Mouse (Mus musculus): ENCODE measurements at regions not wholly inside any gene's neighbourhood (a gene's known extent, or its start where the extent isn't known, plus 50 kb on each side); places are given as distances from the start of the nearest gene placed in this dataset.

- ATAC-seq (replicated peaks; ENCODE audit: poor library complexity, severe bottlenecking), result no peak
These were observed 84.9 kb downstream of the Efnb1 start for GRCm38 (mm10) chrX:99220674-99221455.

- no peak for ATAC-seq (replicated peaks; ENCODE audit: poor library complexity, severe bottlenecking)
These were observed 82.3 kb downstream of the Efnb1 start for GRCm38 (mm10) chrX:99218213-99218612.

- peak; percentile 64 for ATAC-seq (replicated peaks; ENCODE audit: poor library complexity, severe bottlenecking)
These were observed 80.9 kb downstream of the Efnb1 start for GRCm38 (mm10) chrX:99216633-99217459.

- no peak for ATAC-seq (replicated peaks; ENCODE audit: poor library complexity, severe bottlenecking)
These were observed 80.0 kb downstream of the Efnb1 start for GRCm38 (mm10) chrX:99215931-99216330.

GRCm38 (mm10) chrX:99215111-99215510, 79.2 kb downstream of the Efnb1 start:
- ATAC-seq (replicated peaks; ENCODE audit: poor library complexity, severe bottlenecking), result no peak

GRCm38 (mm10) chrX:99213565-99214153, 77.7 kb downstream of the Efnb1 start:
- peak; percentile 30; the same call in 1 of the 2 replicates for ATAC-seq (replicated peaks; ENCODE audit: poor library complexity, severe bottlenecking)

- ATAC-seq (replicated peaks; ENCODE audit: poor library complexity, severe bottlenecking), result no peak
These were observed 68.1 kb downstream of the Efnb1 start for GRCm38 (mm10) chrX:99204077-99204476.

- no peak for ATAC-seq (replicated peaks; ENCODE audit: poor library complexity, severe bottlenecking)
These were observed 65.2 kb downstream of the Efnb1 start for GRCm38 (mm10) chrX:99201081-99201480.

- no peak for ATAC-seq (replicated peaks; ENCODE audit: poor library complexity, severe bottlenecking)
These were observed 63.7 kb downstream of the Efnb1 start for GRCm38 (mm10) chrX:99199669-99200068.

- peak; percentile 90 for ATAC-seq (replicated peaks; ENCODE audit: poor library complexity, severe bottlenecking)
These were observed 63.2 kb downstream of the Efnb1 start for GRCm38 (mm10) chrX:99198961-99199631.
